Mouse (Mus musculus) E14TG2a.4 (cell line): ENCODE results near the gene Prdx5.

Experiments used
- CTCF ChIP-seq: conservative IDR thresholded peaks from 2 replicates; pipeline ENCODE4 v1.5.1; 2014; ENCODE audit warnings: low read length
- NANOG ChIP-seq: IDR thresholded peaks from 2 replicates; pipeline ENCODE4 v1.6.1; 2014; ENCODE audit warnings: borderline replicate concordance, low read length, mixed read lengths
- POU5F1 ChIP-seq: IDR thresholded peaks from 2 replicates; pipeline ENCODE4 v1.6.1; 2014; ENCODE audit warnings: low read length, borderline replicate concordance

DNA sequence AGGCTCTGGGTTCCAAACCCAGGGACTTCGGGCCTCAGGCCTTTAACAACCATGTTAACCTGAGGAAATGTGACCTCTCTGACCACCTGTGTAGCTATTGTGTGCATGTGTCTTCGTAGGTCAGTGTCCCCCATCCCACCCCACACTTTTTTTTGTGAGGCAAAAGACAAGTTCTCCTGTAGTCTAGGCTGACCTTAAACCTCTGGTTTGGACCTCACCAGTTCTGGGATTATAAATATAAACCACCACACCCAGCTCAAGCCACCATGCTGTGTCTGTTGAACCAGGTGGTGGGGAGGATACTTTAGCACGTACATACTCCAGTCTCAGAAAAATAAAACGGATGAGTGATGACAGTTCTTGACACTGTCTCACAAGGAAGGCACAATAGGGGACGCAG, 40.0 kb upstream of the Prdx5 start:
- no peak for TF ChIP-seq CTCF
- no peak for TF ChIP-seq POU5F1
- TF ChIP-seq NANOG = no peak
